Mouse (Mus musculus) kidney, adult 18-20 months (tissue): ENCODE measurements around the gene Fam198a.

Experiments used
- DNase-seq: peaks from one replicate; pipeline ENCODE4 v3.0.0; 2021

Gene Fam198a

DNA sequence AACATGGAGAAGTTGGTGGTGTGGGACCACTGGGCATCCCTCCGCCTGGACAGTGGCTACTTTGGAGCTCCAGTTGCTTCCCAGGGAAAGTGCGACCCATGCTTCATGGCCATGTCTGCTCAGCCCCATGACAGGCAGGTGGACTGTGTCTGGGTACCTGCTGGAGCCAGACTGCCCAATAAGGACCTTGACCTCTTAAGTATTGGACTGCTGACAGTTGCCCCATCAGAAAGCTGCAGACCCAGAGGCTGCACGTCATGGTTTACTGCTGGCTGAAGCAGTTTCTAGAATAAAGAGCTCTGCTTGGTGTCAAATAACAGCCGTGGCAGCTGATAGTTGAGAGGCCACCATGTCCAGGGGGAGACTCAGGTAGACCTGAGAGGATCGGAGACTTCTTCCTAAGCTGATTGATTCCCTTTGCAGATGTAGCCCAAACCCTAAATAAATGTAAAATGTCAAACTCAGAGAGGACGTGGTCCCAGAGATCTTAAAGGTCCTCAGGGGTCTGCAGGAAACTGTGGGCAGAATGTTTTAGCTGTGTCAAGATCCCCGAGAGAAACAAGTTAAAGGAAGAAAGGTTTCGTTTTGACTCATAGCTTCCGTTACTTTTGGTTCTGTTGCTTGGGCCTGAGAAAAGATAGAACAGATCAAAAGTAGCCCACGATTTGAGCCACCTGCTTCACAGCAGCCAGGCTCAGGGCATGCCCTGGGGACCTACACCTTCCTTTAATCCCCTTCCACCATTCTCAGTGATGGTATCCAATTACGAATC is 24.0 kb upstream of the Fam198a start:
- no peak for DNase-seq

GRCm38 (mm10) chr9:121927721-121928120 is 23.1 kb upstream of the Fam198a start:
- DNase-seq: no peak

DNA sequence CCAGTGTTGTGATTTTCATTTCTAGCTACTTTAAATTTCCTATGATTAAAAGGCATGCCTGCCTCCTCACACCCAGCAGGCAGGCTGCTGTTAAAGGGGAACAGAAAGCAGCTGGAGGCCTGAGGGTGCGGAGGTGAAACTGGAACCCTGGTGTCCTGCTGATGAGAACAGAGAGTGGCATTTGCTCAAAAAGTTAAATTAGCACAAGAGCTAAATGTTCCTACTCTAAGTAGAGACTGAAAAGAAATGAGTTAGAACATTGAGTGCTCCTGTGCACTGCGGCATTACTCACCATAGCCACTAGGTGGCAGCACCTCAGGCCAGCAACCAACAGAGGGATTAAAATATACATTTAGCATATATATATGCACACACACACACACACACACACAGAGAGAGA is 22.3 kb upstream of the Fam198a start:
- DNase-seq: peak; percentile 59

GRCm38 (mm10) chr9:121934856-121935255 is 15.9 kb upstream of the Fam198a start:
- DNase-seq: no peak

DNA sequence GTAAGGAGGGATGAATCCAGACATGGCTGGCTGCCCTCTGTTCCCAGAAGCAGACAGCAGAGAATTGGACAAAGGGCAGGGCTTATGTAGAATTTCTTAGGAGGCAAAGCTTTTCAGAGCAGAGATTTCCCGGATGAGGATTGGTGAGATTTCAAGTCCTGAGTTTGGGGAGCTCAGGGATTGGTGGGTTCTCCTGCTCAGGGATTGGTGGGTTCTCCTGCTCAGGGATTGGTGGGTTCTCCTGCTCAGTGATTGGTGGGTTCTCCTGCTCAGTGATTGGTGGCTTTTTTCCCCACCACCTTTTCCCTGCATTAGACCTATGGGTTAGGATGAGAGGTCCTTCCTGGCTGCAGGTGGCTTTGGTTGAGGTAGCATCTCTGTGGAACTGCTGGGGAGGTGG is 13.8 kb upstream of the Fam198a start:
- DNase-seq: no peak

- DNase-seq: no peak
Measured at GRCm38 (mm10) chr9:121937451-121937864, 13.3 kb upstream of the Fam198a start.

DNA sequence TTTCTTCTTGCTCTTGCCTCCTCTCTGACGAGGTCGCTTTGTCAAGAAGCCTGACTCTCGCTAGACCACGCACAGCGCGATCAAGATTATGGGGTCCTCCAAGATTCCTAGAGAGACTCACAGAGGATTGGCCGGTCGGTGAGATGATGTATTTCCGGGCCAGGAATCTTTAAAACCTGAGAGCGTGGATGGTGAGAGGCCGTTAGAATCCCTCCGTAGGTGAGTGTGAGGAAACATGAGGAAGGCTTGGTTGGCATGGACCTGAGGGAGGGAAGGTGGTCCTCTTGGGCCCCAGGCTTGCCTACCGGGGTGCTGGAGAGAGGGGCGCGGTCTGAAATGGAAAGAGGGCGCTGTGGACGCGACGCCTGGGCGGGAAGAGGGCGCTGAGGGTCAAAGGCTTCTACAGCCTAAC is 12.8 kb upstream of the Fam198a start:
- DNase-seq: no peak

GRCm38 (mm10) chr9:121943005-121943404 is 7.8 kb upstream of the Fam198a start:
- DNase-seq: no peak

DNA sequence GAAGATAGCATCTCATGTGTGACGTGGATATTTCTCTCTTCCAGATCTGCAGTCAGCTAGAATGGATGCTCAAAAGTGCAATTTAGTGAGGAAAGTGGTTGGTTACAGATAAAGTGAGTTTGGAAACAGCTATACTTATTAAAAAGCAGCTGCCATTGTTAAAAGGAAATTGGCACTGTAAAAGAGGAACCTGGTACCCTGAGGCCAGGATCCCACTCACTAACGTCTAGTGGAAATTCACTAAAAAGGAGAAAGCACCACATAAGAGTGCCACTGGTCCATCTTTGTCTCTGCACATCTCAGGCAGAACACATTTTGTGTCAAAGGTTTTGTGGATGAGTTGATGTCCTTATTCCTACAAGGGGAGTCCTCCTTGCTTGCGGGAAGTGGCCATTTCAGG is 7.2 kb upstream of the Fam198a start:
- DNase-seq: no peak

DNA sequence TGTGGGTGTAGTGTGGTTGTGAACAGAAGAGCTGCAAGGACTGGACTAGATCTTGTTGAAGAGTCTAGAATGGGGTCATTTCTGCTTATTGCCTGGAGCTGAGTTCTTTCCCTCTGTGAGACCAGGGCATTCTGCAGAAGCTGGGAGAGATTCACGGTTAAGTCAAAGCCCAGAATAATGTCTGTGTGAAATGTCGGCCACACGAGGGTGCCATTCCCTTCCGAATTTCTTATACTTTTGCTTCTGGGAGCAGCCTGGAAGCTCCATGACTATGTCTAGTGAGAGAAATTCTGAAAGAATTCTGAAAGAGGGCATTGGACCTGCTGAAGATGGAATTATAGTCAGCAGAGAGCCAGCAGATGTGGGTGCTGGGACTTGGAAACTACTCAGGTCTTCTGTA is 3.0 kb upstream of the Fam198a start:
- peak; percentile 70 for DNase-seq

- DNase-seq: no peak
Measured at GRCm38 (mm10) chr9:121948431-121948830, 2.4 kb upstream of the Fam198a start.

GRCm38 (mm10) chr9:121951114-121951423 is 281 bp downstream of the Fam198a start:
- DNase-seq: no peak

- no peak for DNase-seq
Measured at GRCm38 (mm10) chr9:121952596-121952995, 1.8 kb downstream of the Fam198a start.

GRCm38 (mm10) chr9:121959966-121960635 is 9.3 kb downstream of the Fam198a start:
- no peak for DNase-seq

DNA sequence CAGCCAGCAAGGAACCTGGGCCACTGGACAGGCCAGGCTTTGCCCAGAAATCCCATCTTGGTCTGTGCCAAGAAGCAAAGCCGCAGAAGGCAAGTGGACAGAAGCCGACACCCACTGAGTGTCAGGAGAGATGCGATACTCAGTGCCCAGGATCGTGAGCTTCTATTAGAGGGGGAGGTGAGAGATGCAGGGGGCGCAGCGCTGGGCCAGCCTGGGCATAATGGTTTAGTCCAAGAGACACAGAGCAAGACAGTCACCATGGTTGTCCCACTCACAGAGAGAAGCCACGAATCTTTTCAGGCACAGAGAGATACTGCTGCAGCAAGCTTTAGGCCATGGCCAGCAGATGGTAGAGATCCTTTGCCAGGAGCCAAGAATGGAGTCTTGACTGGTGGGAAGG is 14.2 kb downstream of the Fam198a start:
- DNase-seq: no peak

DNA sequence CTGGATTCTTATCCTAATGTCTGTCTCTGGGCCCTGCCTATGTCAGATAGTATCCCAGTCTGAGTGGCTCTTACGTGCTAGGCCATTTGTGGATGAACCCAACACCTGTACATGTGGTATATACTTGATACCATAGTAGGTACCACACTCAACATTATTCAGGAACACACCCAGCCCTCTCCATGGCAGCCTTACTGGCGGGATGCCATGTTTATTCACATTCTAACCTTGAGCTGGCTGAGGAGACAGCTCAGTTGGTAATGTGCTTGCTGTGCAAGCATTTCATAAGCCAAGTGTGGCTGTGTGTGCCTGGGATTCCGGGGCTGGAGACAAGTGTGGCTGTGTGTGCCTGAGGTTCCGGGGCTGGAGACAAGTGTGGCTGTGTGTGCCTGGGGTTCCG is 17.5 kb downstream of the Fam198a start:
- DNase-seq: peak; percentile 18

DNA sequence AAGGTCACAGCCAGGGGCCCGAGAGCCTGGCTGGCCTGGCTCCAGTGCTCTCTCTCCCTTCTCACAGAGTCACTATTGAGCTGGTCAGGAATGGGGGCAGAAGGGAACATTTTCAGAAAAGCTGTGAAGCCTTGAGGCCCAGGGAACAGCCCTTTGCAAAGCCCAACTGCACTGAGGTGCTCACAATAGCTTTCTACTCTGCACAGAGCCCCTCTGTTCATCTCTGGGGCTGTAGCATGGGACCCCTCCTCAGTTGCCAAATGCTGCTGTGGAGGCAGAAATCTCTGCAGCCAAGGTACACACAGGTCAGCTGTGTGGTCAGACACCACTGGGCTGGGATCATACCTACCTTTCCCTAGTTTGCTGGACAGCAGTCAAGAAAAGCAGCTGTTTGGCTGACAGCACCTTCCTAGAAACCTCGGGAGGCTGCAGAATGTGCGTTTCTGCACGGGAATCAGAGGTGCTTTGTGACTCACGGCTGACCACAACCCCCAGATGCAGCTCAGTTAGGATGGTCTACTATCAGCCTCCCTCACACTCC is 19.1 kb downstream of the Fam198a start:
- no peak for DNase-seq

DNA sequence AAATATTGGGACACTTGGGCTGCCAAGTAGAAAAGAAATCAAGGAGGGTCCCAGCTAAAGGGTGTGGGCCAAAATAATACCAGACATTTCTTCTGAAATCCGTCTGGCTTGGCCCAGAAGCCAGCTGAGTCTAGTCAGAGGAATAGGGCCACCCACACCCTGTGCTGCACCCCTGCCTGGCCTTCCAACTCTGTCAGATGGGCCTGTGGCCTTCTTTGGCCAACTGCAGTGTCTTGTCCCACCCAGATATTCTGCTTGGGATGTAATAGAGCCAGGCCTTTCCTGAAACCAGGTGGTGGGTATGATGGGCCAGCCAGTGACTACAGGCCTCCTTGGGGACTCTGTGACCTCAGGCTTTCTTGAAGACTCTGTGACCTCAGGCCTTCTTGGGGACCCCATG is 22.4 kb downstream of the Fam198a start:
- no peak for DNase-seq

- no peak for DNase-seq
Measured at GRCm38 (mm10) chr9:121974141-121974986, 23.6 kb downstream of the Fam198a start.

GRCm38 (mm10) chr9:121975321-121975720 is 24.5 kb downstream of the Fam198a start:
- no peak for DNase-seq

DNA sequence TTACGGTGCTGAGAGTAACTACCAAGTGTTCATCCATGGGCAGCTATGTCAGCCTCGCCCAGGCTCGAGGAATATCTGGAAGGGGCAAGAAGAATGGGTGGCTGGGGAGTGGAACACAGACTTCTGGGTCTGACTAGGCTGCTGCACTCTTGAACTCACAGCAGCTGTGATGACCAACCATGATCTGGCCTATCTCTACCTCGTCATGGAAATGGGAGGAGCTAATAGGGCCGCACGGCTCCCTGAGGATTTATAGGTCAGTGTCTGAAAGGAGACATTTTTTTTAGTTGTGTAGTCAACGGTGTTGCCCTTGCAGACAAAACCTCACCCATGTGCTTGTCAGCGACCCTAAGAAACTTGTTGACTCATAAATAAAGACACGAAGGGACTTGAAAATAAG is 30.3 kb downstream of the Fam198a start:
- DNase-seq: no peak

GRCm38 (mm10) chr9:121981466-121982105 is 30.8 kb downstream of the Fam198a start:
- no peak for DNase-seq

DNA sequence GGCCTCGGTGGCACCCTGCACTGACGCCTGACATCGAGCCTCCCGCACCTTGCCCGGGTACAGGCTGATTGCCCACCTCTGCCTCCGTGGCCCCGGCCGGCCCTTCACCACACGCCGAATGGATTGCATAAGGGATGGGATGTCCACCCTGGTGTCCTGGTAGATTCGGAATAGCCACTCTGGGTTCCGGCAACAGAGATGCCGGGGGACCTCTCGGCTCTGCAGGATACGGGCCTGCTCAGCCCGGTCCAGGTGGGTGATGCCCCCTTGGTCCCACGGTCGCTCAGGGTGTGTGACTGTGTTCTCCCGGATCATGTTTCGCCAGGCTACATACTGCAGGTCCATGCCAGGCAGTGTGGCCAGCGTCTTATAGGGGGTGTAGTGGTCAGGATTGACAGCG is 31.4 kb downstream of the Fam198a start:
- DNase-seq: no peak
